Mouse (Mus musculus) gastrocnemius, postnatal 25 days (tissue): ENCODE measurements around the gene Kcnj2. TPM values are rescaled to one million over a fixed set of nuclear protein-coding genes. Genes with fewer than 3 reads are reported as not detected.

Source experiments
- DNase-seq: peaks from one replicate; pipeline ENCODE4 v3.0.0; 2022
- long read RNA-seq, 2 experiments: library from polyadenylated mRNA; stranded (forward); transcript quantifications; one replicate each; pipeline ENCODE4 v2.0.0; 2021
- total RNA-seq, 2 experiments: library from RNA; stranded (reverse); gene quantifications; 1 replicate in 1 of 2; 2 replicates in 1 of 2; pipeline ENCODE4 v1.2.3; 2021

Gene Kcnj2
- 10 to 100 TPM; 31.9 to 51.3 TPM for total RNA-seq
- long read RNA-seq, experiment 1, partial matches to known transcripts = 0 of 7 reads
- long read RNA-seq, experiment 1, other reads (novel, unspliced or antisense) = 7 of 7 reads
- long read RNA-seq, experiment 2, full-length matches to known transcripts = 1 of 7 reads
- long read RNA-seq, experiment 2, partial matches to known transcripts = 0 of 7 reads
- long read RNA-seq, experiment 2, other reads (novel, unspliced or antisense) = 6 of 7 reads

DNA sequence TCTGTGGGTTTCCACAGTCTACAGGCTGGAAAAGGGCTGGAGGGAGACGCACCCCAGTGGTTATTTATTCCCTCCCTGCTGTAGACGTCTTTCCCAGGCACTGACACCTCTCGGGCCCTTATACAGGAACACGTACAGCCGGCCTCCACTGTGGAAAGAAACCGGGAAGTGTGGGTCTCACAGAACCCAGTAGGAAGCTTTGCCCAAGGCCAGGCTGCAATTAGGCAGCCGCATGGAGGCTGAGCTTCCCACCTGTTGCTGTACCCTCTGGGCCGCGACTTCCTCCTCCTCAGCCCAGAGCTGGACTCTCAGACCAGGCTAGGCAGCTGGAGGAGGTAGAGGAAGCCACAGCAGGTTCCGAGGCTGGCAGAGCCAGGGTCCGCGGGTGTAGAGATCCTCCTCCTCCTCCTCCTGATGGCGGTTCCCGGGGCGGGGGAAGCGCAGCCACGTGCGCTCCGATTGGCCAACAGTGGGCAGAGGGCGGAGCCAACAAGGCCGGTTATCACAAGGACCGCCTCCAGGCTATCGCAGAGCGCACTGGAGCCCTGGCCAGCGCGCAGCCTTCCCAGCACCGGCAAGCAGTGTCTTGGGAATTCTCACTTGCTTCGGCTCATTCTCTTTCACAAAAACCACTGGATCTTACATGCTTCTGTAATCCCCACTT lies at the start of gene Kcnj2:
Kcnj2 (plus strand) TSS at position 530 of the 664 bp plus-strand sequence.
- peak; percentile 94 for DNase-seq

DNA sequence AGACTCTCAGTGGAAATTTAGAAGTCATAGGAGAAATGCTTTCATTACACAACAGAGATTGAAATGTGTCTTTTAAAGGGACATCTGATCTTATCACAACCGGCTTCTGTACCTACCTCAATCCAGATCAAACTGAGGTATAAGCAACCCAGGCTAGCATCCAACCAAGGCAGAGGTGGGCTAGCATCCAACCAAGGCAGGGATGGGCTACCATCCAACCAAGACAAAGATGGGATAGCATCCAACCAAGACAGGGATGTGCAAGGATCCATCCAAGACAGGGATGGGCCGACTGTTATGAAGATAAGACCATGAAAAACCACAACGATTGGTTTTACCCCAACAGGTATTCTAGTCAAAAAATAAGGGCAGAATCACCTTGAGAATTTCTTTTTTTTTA lies 49.8 kb upstream of the Kcnj2 start:
- DNase-seq = no peak

DNA sequence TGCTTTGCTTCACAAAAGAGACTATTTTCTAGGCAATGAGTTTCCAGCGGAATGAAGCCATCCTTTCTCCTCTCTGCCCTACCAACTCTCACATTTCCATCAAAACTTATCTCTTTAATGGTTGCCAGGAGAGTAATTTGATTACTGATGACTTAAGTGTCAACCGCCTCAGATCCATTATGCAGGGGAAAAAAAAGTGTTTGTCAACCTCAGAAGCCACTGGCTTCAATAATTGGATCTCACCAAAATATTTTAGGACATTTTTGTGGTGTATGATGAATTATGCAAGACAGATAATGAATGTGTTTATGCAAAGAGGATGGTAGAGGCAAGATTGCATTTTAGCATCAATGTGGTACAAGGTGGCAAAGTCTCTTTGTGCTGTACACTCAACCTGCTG lies 45.8 kb upstream of the Kcnj2 start:
- DNase-seq = no peak

DNA sequence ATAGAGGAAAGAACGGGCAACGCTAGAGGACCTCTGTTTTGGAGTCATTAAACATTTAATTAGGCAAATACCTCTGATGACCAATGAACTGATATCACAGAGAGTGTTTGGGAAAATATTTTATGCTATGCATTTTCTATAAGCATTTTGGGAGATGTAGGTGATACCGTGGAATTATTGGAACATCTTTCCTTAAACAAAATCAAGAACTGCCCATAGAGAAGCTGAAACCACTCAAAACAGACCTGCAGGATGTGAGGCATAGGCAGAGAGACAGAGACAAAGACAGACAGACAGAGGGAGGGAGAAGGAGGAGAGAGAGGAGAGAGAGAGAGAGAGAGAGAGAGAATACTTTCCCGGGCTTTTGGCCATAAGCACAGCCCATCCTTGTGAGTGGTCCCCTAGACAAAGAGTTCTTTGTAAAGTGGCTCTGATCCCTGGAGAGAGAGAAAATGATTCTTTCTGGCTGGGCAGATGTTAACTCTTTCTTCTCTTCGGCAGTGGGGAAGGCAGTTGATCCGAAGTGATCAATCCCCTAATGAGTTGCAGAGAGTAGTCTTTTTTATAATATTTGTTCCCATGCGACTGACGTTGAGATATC lies 43.2 kb upstream of the Kcnj2 start:
- DNase-seq = no peak

DNA sequence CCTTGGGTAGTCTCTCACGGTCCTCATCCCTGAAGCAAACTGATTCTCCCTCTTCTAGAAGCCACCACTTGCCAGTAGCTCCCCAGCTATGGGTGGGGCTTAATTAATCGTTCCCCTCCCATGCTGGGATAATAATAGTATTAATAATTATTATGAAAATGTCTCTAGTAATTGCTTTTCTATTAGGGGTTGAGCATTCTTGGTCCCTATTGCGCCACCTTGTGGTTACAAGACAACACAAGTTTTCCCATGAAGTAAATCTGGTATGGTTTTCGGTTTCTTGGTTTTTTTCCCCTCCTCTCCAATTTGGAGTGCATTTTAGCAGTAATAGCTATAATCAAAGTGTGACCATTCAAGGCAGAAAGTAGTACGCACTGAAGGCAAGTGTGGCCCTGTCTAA lies 23.8 kb upstream of the Kcnj2 start:
- DNase-seq = no peak

DNA sequence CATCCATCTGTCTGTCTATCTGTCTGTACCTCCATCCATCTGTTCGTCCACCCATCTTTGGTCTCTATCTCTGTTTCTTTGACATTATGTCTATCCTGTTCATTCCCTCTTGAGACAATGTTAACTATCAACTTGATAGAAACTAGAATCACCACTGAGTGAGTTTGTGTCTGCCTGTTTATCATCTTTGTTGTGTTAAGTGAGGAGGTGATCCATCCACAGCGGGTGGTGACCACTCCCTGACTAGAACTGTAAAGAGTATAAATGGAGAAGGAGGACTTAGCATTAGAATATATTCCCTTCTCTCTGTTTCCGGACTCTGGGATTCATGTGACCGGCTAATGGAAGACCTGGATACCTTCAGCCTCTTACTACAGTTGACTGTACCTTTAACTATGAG lies 22.7 kb upstream of the Kcnj2 start:
- no peak for DNase-seq

DNA sequence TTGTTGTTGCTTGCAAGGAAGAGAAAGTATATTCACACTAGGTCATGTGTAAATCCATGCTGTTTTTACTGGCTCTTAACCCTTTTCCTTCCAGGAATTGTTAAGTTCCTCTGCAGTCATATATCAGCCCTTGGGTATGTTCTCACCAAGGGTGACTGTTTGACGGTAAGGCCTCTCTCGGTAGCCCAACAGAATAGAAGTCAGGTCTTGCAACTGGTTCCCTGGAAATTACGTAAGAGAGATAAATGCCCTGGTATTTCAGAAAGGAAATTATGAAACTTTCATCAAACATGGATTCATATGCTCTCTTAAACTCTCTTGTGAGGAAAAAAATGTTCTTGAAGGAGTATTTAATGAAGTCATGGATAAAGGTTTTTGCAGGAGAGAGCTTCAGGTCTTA lies 11.7 kb upstream of the Kcnj2 start:
- DNase-seq = no peak

DNA sequence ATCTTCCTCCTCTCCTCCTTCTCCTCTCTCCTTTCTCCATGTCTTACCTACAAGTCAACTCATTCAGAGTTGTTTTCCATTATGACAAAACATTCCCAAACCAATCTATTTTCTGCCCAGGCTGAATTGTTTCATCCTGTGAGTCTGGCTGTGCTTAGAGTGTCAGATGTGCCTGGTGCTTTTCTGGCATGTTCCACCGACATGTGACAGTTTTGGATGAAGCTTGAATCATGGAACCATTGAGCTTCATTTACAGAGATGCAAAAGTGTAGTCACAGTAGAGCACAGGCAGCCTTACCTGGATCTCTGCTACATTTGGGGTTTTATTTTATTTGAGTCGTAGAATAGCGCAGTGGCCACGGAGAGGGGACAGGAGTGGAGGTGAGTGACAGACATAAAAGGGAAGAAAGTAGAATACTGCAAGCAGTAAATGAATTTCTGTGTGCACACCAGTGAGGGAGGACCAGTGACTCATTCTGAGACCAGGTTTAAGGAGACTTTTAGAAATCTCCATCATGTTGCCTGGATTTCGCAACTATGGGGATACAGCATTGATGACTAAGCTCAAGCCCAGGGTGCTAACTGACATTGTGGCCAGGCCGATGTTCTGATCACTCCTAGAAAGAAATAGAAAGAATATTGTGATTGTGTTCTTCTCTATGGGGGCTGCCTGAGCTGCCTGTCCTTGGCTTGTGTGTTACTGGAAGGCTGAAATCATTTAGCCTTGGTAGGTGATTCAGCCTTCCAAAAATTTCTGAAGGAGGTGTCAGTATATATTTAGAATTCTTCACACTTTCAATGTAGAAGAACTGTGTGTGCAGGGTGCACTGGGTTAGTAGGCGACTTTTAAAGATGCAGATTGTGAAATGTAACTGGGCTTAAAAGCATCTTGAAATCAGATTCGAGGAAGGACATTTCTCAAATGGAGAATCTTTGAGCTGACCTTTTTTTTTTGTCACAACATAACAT lies 10.8 kb upstream of the Kcnj2 start:
- DNase-seq = no peak

DNA sequence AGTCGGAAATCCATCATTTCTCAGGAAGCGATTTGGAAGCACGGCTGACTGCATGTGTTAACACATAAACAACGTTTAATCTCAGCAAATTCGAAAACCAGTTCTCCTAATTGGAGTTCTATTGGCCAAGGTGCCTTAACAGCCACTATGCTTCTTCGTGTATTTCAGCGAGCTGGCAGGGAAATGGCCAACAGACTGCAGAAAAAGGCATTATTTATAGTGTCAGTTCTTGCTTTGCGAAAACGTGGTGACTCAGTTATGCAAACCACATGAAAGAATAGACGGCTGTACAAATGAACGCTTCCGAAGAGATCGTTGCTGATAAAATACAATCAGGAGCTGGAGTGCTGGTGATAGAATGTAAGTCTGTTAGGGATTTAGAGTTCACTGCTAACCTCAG lies 9.9 kb upstream of the Kcnj2 start:
- DNase-seq = no peak

DNA sequence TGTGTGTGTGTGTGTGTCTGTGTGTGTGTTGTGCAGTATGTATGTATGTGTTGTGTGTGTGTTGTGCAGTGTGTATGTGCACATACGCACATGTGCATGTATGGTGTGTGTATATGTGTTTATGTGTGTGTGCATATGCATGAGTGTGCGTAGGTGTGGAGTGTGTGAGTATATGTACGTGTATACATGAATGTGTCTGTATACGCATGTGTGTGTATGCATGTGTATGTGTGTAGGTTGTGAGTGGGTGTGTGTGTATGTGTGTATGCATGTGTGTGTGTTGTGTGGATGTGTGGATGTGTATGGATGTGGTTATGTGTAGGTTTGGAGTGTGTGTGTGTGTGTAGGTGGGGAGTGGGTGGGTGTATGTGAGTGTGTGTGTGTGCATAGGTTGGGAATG lies 8.5 kb upstream of the Kcnj2 start:
- DNase-seq = no peak

DNA sequence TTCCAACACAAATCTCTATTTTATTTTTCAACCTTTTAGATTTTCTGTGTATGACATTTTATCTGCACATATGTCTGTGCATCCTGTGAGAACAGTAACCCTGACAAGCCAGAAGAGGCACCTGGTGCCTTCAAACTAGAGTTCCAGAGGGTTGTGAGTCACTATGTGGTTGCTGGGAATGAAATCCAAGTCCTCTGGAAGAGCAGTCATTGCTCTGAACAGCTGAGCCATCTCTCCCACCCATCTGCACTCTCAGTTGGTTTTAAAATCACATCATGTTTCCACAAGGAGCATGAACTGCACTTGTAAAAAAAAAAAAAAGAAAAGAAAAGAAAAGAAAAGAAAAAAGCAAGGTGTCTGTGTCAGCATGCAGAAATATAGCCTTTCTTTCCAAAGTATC lies 6.5 kb upstream of the Kcnj2 start:
- DNase-seq = no peak

DNA sequence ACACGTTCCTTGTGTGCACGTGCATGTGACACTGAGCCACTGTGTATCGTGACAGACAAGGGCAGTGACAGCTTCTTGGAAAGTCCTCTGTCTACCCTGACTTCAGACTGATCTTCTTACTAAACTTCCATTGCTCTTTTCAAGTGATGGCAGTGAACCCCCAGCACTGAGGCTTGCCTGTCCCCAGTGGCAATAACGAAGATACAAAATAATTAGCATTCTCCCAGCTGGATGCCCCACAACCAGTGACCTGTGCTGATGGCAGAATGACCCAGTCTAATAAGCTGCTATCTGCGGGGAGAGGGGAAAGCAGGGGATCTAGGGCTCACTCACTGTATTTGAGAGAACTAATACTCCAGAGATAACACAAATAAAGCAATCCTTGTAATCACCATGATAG lies 5.7 kb upstream of the Kcnj2 start:
- no peak for DNase-seq

DNA sequence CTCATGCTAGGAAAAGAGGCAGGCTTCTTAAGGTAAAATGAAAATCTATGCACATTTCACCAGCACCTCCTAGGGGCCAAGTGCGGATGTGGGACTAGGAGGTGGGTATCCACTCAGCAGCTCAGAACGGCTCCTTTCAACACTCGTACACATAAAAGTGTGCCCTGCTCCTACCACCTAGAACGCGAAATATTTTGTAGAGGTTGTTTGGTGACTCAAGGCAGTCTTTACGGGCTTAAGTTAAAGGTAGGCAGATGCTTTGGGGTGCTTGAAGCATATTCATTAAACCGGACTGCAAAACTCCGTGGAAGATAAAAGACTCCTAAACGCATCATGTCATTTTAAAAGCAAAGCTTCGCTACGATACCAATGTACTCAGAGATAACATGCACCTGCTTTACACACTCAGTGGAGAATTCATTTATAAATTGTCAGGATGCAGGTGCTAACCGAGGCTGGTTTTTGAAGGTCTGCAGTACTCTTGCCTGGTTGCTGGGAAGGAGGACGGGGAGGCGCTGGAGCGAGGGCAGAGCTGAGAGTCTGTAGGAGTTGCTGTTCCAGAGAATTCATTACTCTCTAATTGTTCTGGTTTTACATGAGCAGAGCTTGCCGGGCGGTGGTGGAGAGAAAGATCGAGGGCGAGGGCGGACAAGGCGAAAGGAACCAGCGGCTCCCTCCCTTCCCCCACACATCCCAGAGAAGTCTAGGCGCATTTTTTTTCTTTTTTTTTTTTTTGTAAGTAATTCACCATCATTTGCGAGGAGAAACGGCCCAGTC lies 1.0 kb upstream of the Kcnj2 start:
- DNase-seq = peak; percentile 16

DNA sequence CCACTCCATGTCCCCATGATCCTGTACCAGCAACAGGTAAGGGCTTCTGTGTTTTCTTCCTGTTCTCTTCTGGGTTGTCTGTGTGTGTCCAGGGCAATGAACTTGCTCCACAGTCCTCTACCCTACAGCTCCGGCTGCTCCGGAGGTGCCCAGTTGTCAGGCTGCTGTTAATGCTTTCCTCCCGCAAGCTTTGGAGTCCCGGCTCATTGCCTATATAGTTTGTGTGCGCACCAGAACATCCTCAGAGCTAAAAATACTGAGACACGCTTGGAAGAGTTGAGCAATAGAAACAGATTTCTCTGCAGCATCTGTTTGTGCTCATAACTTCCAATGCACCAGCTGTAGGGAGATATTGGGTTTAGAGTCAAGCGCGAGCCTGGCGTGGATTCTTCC lies 331 bp downstream of the Kcnj2 start:
- DNase-seq = no peak

DNA sequence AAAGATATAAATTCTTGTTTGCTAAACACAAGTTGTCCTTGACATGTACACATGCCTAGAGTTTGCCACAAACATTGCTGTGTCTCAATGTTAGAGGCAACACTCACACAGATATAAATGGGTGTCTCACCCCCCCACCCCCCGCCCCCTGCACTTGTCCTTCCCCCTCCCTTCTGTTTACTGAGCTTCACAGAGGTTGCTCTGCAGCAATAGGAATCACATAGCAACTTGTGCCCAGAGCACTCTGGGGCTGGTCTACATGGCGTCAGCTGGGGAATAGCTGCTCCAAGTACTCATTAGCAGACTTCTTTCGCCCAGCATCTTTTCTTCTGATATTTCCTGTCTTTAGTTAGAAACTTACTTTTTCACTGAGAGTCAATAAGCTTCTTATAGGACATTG lies 1.8 kb downstream of the Kcnj2 start:
- DNase-seq = no peak

DNA sequence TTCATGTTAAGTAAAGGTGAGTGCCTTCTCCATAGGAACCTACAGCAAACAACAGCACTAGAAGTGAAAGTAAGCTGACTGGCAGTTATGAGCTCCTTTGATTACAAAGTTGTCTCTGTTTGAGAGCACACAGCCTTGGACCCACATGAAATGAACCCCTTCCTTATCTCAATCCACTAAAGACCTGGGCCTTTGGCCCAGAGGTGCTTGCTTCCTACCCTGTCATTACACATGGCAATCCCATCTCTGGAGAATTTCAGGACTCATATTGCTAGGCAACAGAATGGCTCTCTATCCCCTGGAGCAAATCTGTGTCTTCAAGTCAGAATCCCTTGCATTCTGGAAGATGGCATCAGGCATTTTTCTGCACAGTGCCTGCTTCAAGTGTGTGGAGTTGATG lies 4.5 kb downstream of the Kcnj2 start:
- DNase-seq = no peak

DNA sequence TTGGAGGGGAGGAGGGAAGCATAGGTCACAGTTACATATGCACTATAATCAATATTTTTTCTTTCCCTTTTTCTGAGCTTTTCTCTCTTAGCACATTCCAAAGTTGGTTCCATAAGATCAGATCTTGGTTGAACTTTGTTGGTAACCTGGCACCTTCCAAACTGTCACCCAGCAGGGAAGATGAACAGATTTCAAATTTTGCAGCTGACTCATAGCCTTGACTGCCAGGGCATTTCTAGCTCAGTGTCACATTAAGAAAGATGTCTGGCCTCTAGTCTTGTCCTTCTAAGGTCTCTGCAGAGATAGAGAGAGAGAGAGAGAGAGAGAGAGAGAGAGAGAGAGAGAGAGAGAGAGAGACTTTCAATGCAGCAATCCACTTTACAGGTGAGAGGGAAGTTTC lies 8.2 kb downstream of the Kcnj2 start:
- DNase-seq = peak; percentile 13

DNA sequence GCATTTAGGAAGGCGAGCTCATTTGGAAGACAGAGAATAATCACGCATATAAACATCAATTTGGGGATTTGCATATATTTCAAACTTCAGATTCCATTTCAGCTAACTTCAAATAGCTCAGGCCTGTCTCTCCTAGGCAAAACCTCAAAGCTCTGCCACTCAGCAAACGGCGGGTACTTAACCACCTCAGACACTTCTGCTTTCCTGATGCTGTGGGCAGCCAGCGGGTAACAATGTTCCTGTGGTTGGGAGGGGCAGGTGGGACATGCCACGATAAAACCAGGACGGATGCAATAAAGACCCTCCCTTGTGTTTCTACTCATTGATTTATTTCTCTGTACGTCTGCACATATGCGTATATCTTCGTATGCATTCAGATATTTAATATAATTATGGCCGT lies 12.1 kb downstream of the Kcnj2 start:
- DNase-seq = no peak

DNA sequence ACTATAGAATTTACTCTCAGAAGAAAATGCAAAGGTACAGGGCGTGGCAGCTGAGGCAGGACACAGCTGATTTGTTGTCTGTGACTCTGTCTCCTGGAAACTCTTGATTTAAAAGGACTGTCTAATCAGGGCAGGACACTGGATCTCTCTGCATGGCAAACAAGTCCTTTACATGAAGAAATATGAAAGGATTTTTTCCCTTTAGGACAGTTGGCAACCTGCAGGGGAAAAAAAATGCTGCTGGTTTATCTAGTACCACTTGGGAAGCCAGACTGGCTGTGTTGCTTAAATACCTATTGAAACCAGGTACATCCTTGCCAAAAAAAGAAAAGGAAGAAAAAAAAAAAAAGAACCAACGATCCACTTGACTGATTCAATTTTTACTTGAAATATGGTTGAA lies 17.0 kb downstream of the Kcnj2 start:
- no peak for DNase-seq

DNA sequence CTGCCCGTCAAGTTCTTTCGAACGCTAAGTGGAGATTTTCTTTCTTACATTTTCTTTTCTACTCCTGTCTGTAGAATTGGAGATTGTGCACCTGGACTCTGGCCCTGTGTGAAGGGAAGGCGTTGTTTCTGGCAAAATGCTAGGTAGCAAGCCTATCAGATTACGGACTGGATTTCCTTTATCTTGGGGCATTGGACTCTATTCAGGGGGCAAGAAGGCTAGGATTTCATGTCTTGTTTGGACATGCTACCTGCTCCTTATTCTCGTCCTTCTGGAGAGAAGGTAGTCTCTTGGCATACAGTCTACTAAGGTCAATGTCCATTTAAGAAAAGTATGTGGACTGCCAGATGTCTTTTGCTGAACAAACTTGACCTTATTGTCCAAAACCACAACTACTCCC lies 21.0 kb downstream of the Kcnj2 start:
- DNase-seq = no peak

DNA sequence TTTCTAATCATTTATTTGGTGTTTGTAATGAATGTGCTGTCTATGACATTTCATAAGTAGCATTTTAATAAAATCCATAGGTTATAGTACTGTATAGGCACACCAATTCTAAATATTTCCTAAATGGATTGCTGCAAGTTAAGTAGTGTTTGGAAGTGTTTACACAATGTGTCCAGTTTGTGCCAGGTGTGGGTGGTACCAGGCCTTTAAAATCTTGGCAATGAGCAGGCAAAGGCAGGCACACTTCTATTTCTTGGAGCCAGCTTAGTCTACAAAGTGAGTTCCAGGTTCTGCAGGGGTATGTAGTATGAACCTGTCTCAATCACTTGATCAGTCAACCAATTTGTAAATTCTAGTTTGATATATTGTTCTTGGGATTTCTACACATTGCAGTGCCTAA lies 22.3 kb downstream of the Kcnj2 start:
- no peak for DNase-seq

DNA sequence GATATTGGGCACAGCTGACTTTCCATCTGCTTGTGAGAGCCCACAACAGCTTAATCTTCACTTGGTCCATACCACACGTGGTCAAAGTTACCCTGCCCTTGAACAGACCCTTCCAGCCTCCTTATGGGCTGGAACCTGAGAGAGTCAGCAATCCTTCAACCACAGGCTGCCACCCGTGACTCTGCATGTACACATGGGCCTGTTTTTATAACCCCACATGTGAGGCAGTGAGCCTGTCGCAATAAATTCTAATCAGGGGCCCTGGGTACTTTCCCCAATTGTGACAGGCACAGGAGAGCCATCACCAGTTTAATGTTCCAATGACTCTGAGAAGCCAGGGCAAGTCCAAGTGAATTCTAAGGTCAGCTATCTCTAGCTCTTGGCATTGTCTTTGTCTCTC lies 22.8 kb downstream of the Kcnj2 start:
- DNase-seq = peak; percentile 9
